Mouse (Mus musculus) retina, adult 2 months (tissue): ENCODE data around the gene Lekr1.

Experiments
- DNase-seq: peaks from one replicate; pipeline ENCODE4 v3.0.0-alpha.2; 2012; ENCODE audit warnings: low read depth, low spot score

The Lekr1 gene

GRCm38 (mm10) chr3:65871609-65872272 is 205.7 kb downstream of the Lekr1 start:
- no peak for DNase-seq

GRCm38 (mm10) chr3:65873093-65873830 is 207.2 kb downstream of the Lekr1 start:
- DNase-seq: no peak
